Mouse (Mus musculus) retina, postnatal 1 day (tissue): ENCODE data around the gene Prph.

Source experiments
- DNase-seq: peaks from one replicate; pipeline ENCODE4 v3.0.0-alpha.2; 2012

The Prph gene

DNA sequence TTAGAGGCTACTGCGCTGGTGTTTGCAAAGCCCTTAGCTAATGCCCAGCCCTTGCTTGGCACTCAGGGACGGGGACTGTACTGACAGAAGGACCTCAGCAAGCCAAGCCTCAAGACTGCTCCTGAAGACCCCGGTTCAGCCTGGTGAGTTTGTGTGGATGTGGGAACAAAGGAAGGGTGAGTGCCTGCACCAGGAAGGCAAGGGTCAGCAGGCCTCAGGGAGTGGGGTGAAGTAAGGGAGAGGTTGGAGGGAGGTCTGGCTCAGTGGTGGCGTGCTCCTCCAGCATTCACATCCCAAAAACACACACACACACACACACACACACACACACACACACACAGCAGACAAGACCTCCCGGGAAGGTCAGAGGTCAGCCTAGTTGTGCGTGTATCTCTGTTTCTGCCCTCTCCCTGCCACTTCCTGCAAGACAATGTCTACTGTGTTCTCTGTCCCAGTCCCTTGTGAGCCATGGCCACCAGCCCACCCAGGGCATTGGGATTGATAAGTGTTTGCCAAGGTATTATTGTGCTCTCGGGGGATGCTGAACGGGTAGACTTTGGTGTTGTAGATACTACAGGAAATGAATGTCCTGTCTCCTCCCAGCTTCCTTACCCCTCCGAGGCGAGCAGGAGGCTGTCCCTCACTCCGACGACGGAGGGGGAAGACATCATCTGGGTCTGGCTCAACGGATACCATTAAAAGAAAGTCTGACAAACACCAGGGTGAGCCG, 23.4 kb downstream of the Prph start:
- DNase-seq, result no peak

DNA sequence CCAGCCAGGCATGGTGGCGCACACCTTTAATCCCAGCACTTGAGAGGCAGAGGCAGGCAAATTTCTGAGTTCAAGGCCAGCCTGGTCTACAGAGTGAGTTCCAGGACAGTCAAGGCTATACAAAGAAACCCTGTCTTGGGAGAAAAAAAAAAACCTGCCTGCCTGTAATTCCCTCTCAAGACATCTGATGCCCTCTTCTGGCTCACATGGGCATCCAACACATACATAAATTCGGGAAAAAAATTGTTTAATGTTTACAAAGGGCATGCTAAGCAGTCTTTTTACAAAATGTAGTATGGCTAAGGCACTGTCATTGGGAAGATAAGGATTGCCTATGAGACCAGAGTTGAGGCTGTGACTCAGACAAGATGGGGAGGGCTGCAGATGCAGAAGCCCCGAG, 24.8 kb downstream of the Prph start:
- no peak for DNase-seq

DNA sequence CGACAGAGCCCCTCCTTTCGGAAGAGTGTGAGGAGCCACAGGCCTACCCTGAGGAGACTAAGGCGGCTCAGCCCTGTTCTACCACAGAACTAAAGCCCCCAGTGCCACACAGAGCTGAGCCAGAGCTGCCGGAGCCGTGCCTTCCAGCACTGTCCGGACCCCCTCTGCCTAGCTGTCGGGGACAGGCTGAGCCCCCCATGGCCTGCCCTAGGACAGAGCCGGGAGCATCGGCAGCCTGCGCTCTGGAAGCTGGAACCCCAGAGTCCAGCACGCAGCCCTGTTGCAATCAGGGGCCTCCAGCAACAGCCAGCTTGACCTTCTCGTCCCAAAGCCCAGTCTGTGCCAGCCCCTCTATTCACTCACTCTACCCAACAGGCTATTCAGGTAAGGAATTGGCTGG, 27.3 kb downstream of the Prph start:
- DNase-seq, result no peak

DNA sequence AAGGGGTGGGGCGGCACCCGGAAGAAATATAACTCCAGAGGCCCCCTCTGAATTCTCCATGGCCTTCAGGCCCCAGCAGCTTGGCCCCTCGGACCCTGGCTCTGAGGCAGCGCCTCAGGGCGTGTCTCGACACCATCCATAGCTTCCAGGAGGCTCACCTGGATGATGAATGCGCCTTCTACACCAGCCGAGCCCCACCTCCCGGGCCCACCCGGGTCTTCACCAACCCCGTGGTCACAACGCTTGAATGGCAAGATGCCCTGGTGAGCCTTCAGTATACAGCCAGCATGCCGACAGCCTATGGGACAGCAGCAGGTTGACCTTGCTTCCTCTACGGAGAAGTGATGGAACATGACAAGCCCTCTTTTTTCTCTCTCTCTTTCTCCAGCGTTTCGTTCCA, 27.9 kb downstream of the Prph start:
- DNase-seq, result no peak

GRCm38 (mm10) chr15:99083258-99083657, 28.3 kb downstream of the Prph start:
- DNase-seq, result peak; percentile 70

- no peak for DNase-seq
These were observed 29.0 kb downstream of the Prph start for GRCm38 (mm10) chr15:99083867-99084557.

- no peak for DNase-seq
These were observed 29.6 kb downstream of the Prph start for GRCm38 (mm10) chr15:99084618-99085017.

GRCm38 (mm10) chr15:99085997-99086396, 31.0 kb downstream of the Prph start:
- DNase-seq, result no peak

GRCm38 (mm10) chr15:99087253-99088075, 32.5 kb downstream of the Prph start, which contains the start of gene C1ql4:
Gene C1ql4 (minus strand): TSS chr15:99087817.
- DNase-seq, result peak; percentile 58

GRCm38 (mm10) chr15:99088292-99088691, 33.3 kb downstream of the Prph start:
- peak; percentile 91 for DNase-seq

GRCm38 (mm10) chr15:99089069-99089468, 34.1 kb downstream of the Prph start:
- DNase-seq, result peak; percentile 24

DNA sequence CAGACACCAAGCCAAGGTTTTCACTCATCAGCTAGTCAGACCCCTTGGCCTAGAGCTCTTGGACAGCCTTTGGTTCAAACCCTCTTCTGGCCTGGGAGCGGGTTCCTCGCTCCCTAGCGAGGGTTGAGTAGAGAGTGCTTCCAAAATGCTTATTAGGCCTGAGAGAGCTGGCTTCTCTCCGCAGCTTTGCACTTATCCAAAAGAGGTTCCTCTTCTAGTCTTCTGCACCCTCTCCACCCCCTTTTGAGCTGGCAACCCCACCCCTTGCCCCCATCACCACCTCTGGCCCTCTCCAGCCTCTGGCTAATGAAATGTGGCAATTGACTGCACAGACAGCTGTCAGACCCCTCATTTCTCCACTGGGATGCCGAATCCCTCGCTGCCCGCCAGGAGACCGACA, 37.9 kb downstream of the Prph start, which contains the start of gene Dnajc22:
Dnajc22 (plus strand) TSS at position 301 of the 400 bp plus-strand sequence.
- DNase-seq, result no peak

DNA sequence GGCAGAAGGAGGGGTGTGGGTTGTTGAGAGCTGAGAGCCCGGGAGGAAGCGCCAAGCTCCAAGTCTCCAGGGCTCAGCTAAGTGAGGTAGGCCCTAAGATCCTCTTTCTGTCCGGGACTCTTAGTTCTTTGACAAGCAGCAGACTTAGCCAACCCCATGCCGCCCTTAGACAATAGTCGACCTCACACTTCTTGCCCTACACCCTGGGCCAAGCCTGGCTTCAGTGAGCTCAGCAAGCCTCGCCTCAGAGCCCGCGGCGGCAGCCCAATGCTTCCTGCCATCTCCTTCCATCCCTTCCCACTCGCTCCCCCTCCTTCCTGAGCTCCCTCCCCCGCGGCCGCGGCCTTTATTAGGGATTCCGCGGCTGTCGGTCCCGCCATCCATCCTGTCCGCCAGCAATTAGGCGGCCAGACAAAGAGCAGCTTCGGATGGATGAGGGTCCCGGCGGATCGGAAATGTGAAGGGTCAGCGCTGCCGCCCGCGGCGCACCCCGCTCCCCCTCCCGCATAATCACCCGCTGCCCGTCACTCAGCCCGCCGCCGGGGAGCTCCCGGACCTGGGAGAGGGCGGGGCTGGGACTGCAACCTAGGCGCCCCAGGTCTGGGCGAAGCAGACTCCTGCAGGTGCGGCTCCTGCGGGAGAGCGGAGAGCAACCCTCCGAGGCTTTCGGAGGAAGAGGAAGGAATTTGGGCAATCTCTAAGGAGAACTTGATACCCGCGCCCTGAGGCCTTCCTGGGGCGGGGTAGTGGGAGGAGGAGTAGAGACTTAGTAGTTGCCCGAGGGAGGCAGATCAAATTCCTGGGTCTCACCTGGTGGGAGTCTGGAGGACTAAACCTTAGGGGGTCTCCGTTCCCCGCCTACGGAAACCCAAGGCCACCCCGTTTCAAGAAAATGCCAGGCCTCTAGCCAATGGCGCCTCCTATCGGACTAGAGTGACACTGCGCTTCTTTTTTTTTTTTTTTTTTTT, 38.6 kb downstream of the Prph start:
- DNase-seq, result peak; percentile 82

DNA sequence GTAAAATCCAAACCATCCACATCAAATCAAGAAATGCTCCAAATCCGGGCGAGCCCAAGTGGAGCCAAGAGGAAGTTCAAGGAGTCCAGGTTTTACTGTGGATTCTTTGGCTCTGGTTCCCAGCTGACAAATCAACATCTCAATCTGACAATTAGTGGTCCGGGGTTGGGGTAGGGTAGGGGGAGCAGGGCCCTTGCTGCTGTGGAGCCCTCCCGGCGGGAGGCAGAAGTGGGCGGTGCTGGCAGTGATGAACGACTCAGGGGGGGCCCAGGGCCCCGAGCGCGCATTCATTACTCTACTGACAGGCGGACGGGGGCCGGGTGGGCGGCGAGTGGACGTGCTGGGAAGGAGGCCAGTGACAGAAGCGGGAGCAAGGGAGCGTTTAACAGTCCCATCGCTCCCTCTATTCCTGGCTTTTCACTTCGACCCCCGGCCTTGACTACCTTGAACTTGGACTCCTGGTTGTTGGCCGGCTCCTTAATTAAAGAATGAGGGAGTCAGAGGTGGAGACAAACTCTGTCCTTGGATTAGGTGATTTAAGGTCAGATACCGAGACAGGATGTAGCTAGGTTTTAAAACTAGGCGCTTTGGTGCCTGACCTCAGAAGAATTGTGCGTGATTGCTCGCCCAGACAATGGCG, 39.8 kb downstream of the Prph start:
- peak; percentile 66 for DNase-seq

- DNase-seq, result no peak
These were observed 40.4 kb downstream of the Prph start for GRCm38 (mm10) chr15:99095356-99095755.

DNA sequence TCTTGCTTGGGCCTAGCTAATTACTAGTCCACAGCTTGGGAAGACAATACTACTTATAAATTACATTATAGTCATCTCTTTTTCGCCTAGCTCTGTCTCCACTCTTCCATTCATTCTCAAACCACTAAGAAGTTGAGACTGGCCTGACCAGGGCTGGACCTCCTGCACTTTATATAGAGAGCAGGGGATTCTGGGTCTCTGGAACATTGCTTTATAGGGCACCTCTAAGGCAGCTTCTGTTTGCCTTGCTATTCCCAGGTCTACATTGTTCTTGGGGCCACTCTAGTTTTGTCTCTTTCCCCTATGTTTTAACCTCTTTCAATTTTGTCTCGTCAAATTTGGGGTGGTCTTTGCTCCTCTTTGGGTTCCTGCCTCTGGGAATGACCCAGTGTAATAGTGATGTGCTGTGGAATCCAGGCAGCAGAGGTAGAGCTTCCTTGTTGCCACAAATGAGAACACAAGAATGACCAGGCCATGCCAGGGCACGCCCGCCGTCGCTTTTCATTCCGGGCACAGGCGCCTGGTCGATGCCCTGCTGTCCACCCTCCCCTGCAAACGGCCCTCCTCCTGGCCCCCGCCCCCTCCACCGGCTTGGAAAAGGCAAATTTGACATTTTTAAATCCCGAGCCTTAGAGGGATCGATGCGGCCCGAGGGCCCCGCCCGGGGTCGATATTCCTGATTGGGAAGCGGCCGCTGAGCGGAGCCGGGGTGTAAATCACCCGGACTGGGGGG, 41.3 kb downstream of the Prph start:
- no peak for DNase-seq

- peak; percentile 66 for DNase-seq
These were observed 42.0 kb downstream of the Prph start for GRCm38 (mm10) chr15:99096831-99097500.

DNA sequence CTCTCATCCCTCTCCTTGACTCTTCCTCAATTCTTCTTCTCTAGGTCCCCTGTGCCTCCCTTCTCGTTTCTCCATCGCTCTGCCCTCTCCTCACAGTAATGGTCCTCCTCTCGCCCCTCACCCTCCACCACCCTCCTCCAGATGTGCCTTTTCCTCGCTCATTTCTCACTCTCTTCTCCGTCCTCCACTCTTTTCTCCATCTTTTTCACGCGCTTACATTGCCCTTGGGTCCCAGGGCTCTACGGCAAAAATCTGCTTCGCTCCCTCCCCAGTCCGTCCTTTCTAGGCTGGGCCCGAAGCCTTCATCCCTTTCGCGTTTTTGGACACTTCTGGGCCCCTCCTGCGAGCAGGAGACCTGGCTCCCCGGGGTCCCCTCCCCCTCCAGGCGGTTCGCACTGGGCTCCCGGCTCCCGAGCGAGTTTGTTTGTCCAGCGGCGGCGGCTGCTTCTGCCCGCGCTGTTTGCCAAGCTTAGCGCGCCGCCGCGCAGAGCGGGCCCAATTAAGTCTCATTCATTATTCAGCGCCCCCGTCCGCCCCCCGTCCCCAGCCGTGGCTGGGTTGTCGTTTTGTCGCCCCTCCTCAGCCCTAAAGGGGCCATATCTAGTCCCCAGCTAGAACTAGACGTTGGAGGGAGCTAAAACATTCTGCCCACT, 43.0 kb downstream of the Prph start:
- DNase-seq, result peak; percentile 78

GRCm38 (mm10) chr15:99098493-99098861, 43.5 kb downstream of the Prph start:
- DNase-seq, result peak; percentile 46

- DNase-seq, result peak; percentile 77
These were observed 44.2 kb downstream of the Prph start for GRCm38 (mm10) chr15:99099139-99099556.
